Mouse (Mus musculus) kidney, adult 2 months (tissue): ENCODE data around the gene Rbm7.

Experiments used
- CTCF ChIP-seq: fragments of 200-500 bp; conservative IDR thresholded peaks from 2 replicates; pipeline ENCODE4 v1.5.1; 2011; ENCODE audit warnings: low read depth, mild to moderate bottlenecking, control low read depth, low read length, moderate library complexity, mixed read lengths; ENCODE audit not compliant: insufficient read depth, insufficient read length
- POLR2A ChIP-seq: fragments of 200-500 bp; IDR thresholded peaks from one replicate; pipeline ENCODE4 v1.6.1; 2011; ENCODE audit warnings: low read depth, low read length, control low read depth

DNA sequence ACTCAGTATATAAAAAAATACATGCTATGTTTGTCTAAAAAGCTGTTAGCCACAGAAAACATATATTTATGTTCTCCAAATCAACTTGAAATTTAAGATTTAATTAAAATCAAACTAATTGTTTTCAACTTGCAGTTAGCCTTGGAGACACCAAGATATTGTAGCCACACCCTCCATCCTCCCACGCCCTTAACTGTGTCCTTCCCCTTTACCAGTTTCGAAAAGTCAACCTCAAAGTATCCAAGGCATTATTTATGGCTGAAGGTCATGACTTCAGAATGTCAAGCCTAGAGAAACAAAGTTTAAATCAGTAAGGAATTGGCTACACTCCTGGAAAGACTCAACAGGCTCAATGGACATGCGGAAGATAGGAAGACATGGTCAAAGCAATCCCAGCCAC, 33.6 kb downstream of the Rbm7 start:
- TF ChIP-seq CTCF (no peak), POLR2A (no peak)
